Mouse (Mus musculus) intestine, postnatal 0 days (tissue): ENCODE data around the gene Grm8. TPM values are rescaled to one million over a fixed set of nuclear protein-coding genes. Genes with fewer than 3 reads are reported as not detected.

Source experiments
- ATAC-seq: fragments of 200-750 bp; cut with Nextera tagmentation; 2 replicates; pipeline ENCODE4 v1.8.0; 2017; ENCODE audit warnings: mild to moderate bottlenecking, moderate TSS enrichment, moderate library complexity
- H3K27ac ChIP-seq: fragments of 300-500 bp; sonication (generic); 2 replicates; pipeline ENCODE4 v1.5.1; 2014; ENCODE audit warnings: mild to moderate bottlenecking, low read depth, low read length, moderate library complexity
- H3K27me3 ChIP-seq: fragments of 300-500 bp; sonication (generic); replicated peaks from 2 replicates; pipeline ENCODE4 v1.6.1; 2014; ENCODE audit warnings: low read length, mixed read lengths; ENCODE audit not compliant: control insufficient read depth, insufficient read depth
- H3K36me3 ChIP-seq: fragments of 300-500 bp; sonication (generic); 2 replicates; pipeline ENCODE4 v1.6.1; 2014; ENCODE audit warnings: mild to moderate bottlenecking, moderate library complexity; ENCODE audit not compliant: control insufficient read depth, insufficient read depth
- H3K4me1 ChIP-seq: fragments of 300-500 bp; sonication (generic); replicated peaks from 2 replicates; pipeline ENCODE4 v1.6.1; 2014; ENCODE audit warnings: antibody characterized with exemption, low read length, mixed read lengths; ENCODE audit not compliant: control insufficient read depth, insufficient read depth
- H3K4me2 ChIP-seq: fragments of 300-500 bp; sonication (generic); replicated peaks from 2 replicates; pipeline ENCODE4 v1.6.1; 2014; ENCODE audit warnings: low read depth, mild to moderate bottlenecking, moderate library complexity
- H3K4me3 ChIP-seq: fragments of 300-500 bp; sonication (generic); 2 replicates; pipeline ENCODE4 v1.5.1; 2014; ENCODE audit warnings: low read depth, low read length
- H3K9ac ChIP-seq: fragments of 300-500 bp; sonication (generic); 2 replicates; pipeline ENCODE4 v1.6.1; 2014; ENCODE audit warnings: mild to moderate bottlenecking, low read depth, low read length
- H3K9me3 ChIP-seq: fragments of 300-500 bp; sonication (generic); 2 replicates; pipeline ENCODE4 v1.6.1; 2016; ENCODE audit warnings: mixed run types; ENCODE audit not compliant: control insufficient read depth
- CTCF ChIP-seq: sonication (generic); IDR thresholded peaks from 2 replicates; pipeline ENCODE4 v1.5.1; 2016; ENCODE audit warnings: low read depth, mild to moderate bottlenecking, control low read depth, antibody characterized with exemption, moderate library complexity
- WGBS: fragments of 180-500 bp; shearing (Covaris S2); extraction: QIAGEN DNeasy Blood & Tissue Kit; methylation state at CpG from one replicate; pipeline ENCODE4 v1.1.7; 2014; 5-methylcytosine and 5-hydroxymethylcytosine counted together
- polyA plus RNA-seq: library from polyadenylated mRNA; unstranded; fragments of >200 nt; fragmentation: Nextera tagmentation; extraction: Ambion mirVana; gene quantifications from 2 replicates; pipeline ENCODE4 v1.2.1, GENCODE M21; 2015

Grm8 gene
- polyA plus RNA-seq, 1 experiment from 2014 or later, result 1.1 TPM

DNA sequence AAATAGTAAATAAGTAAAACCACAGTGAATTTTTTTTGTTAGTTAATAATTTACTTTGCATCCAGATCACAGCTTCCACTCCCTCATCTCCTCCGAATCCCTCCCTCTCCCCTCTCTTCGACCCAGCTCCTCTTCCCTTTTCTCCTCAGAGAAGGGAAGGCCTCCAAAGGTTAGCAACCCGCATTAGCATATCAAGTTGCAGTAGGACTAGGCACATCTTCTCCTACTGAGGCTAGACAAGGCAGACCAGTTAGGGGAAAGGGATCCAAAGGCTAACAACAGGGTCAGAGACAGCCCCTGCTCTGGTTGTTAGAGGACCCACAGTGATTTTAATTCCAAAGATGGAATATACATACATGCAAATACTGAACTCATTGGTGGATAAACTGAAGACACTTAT lies 60.5 kb downstream of the Grm8 start:
- H3K36me3 ChIP-seq, result no peaks in the 10 kb centered on the region
- H3K27ac ChIP-seq, result no peak overlapping the region
- no peak overlapping the region for H3K4me3 ChIP-seq
- no peak for TF ChIP-seq CTCF
- H3K27me3 ChIP-seq, result no peaks in the 10 kb centered on the region
- no peaks in the 10 kb centered on the region for H3K4me1 ChIP-seq
- H3K4me2 ChIP-seq, result no peak overlapping the region
- no peak for ATAC-seq
- H3K9me3 ChIP-seq, result no peaks in the 10 kb centered on the region
- 60% methylated on average over 3 of the region's 3 CpGs for WGBS
- H3K9ac ChIP-seq, result no peak overlapping the region

DNA sequence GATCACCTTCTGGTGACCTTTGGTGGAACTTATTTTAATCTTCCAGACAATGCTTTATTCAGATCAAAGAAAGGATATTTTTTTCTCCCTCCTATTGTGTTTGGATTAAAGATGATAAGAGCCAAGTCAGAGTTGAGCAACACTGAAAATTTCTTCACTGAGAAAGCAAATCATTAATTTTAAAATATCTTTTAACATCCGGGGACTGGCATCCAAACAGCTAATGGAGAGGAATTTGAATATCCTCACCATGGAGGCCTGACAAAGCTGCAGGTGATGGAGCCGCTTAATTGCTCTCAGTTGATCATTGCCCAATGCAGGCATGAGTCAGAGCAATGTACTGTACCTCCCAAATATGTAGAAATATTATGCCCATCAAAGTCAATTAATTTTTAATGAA lies 83.0 kb downstream of the Grm8 start:
- Histone ChIP-seq H3K27ac (no peak overlapping the region), H3K9me3 (no peaks in the 10 kb centered on the region), H3K4me2 (no peak overlapping the region), H3K27me3 (no peaks in the 10 kb centered on the region), H3K9ac (no peak overlapping the region), H3K36me3 (no peaks in the 10 kb centered on the region), H3K4me3 (no peak overlapping the region), H3K4me1 (no peaks in the 10 kb centered on the region)
- 72% methylated on average over 2 of the region's 2 CpGs for WGBS
- no peak for ATAC-seq
- TF ChIP-seq CTCF, result no peak

DNA sequence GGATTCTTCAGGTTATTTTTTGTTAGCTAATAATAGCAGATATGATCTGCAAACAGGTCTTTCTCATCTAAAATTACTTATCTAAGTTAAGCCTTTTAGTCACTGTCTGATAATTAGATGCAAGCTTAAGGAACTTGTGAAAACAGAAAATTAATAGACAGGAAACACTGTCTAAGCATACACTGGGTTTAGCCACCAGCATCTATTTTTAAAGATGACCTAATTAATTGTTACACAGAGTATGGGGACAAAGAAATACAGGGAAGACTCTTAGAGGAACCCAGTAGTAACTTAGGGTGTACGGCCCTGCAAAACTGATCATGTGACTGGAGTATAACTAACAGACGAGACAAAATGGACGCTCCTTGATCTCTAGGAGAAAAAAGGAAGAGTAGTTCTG lies 92.6 kb downstream of the Grm8 start:
- Histone ChIP-seq H3K36me3 (no peaks in the 10 kb centered on the region), H3K4me1 (no peaks in the 10 kb centered on the region), H3K9ac (no peak overlapping the region), H3K4me3 (no peak overlapping the region), H3K9me3 (no peaks in the 10 kb centered on the region), H3K4me2 (no peak overlapping the region), H3K27me3 (no peaks in the 10 kb centered on the region), H3K27ac (no peak overlapping the region)
- ATAC-seq, result no peak
- no peak for TF ChIP-seq CTCF
- WGBS, result 69% methylated on average over 3 of the region's 3 CpGs

DNA sequence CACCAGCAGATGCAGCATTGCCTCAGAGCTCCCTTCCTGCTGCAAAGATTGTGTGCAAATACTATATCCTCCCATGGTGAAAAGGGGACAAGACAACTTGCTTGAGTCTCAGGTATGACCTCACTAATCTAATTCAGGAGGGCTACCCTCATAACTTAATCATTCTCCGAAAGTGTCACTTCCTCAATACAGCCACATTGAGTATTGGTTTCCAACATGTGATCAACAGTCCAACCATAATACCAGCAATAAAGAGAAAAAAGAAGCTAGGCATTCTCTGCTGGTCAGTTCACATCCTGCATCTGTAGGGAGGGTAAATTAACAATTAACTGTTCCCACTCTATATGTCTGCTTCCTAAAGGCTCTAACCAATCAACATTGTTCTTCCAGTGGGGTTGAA lies 94.2 kb downstream of the Grm8 start:
- no peak for TF ChIP-seq CTCF
- Histone ChIP-seq H3K36me3 (no peaks in the 10 kb centered on the region), H3K27ac (no peak overlapping the region), H3K9ac (no peak overlapping the region), H3K4me3 (no peak overlapping the region), H3K4me2 (no peak overlapping the region), H3K27me3 (no peaks in the 10 kb centered on the region), H3K4me1 (no peaks in the 10 kb centered on the region), H3K9me3 (no peaks in the 10 kb centered on the region)
- 87% methylated on average over 1 of the region's 1 CpGs for WGBS
- ATAC-seq, result no peak

DNA sequence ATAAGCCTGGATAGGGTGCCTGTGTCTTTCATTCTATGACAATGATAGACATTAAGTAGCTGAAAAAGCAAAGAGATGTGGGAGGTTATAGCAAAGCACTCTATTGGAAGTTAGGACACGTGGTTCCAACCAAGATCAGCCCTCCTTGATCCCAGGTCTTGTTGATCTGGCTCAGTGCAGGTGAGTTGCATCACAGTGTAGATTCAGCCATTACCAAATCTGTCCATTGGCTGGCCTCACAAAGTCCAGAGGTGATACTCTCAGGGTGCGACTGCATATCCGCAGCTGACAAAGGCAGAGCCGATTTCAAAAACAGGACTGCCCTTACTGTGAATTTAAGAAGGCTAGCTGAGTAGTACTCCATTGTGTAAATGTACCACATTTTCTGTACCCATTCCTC lies 103.0 kb downstream of the Grm8 start:
- TF ChIP-seq CTCF, result no peak
- H3K27me3 ChIP-seq, result no peaks in the 10 kb centered on the region
- no peaks in the 10 kb centered on the region for H3K4me1 ChIP-seq
- no peak overlapping the region for H3K4me3 ChIP-seq
- H3K27ac ChIP-seq, result no peak overlapping the region
- no peak overlapping the region for H3K9ac ChIP-seq
- no peaks in the 10 kb centered on the region for H3K36me3 ChIP-seq
- no peak for ATAC-seq
- H3K4me2 ChIP-seq, result no peak overlapping the region
- no peaks in the 10 kb centered on the region for H3K9me3 ChIP-seq
- WGBS, result 91% methylated on average over 4 of the region's 4 CpGs

DNA sequence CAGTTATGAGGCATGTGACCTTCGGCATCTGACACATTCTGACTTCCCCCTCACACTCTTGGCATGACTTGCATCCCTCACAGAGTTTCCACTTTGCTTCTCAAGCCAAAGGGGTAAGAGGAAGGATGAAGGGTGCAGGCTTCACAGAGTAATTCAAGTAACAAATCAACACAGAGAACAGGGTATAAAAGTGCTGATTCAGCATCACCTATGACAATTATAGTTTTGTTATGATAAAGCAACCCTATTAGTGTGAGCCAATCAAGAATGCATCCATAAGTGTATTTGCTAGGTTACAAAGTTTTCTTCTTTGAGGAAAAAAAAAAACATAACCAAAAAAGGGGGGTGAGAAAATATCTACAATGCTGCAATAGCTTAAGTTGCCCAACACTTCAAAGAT lies 117.3 kb downstream of the Grm8 start:
- Histone ChIP-seq H3K27ac (no peak overlapping the region), H3K4me2 (no peak overlapping the region), H3K27me3 (no peaks in the 10 kb centered on the region), H3K9me3 (no peaks in the 10 kb centered on the region), H3K9ac (no peak overlapping the region), H3K36me3 (no peaks in the 10 kb centered on the region), H3K4me3 (no peak overlapping the region), H3K4me1 (no peaks in the 10 kb centered on the region)
- ATAC-seq, result no peak
- no peak for TF ChIP-seq CTCF
- WGBS, result 67% methylated on average over 1 of the region's 1 CpGs

DNA sequence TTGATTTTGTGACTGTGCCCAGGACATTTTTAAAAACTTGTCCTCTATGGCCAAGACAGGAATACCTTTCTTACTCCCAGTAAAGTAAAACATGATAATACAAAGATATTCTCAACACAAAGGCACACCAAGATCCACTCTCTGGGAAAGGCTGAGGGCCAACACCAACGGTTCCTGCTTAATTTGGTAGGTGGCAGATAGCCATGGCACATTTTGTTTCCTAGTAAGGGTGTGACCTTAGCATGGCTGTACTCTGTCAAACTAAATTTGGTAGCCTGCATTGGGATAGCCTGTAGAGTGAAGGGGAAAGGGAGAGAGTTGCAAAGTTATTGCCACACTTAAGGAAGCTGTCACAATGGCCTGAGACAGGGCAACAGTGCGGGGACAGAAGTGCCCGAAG lies 128.0 kb downstream of the Grm8 start:
- Histone ChIP-seq H3K27ac (no peak overlapping the region), H3K9ac (no peak overlapping the region), H3K36me3 (no peaks in the 10 kb centered on the region), H3K4me2 (no peak overlapping the region), H3K27me3 (no peaks in the 10 kb centered on the region), H3K4me3 (no peak overlapping the region), H3K4me1 (no peaks in the 10 kb centered on the region), H3K9me3 (no peaks in the 10 kb centered on the region)
- WGBS, result 82% methylated on average over 3 of the region's 3 CpGs
- ATAC-seq, result no peak
- TF ChIP-seq CTCF, result no peak
